Mouse (Mus musculus): ENCODE measurements around the gene Kpnb1. TPM values are rescaled to one million over a fixed set of nuclear protein-coding genes. Genes with fewer than 3 reads are reported as not detected.
"Not testable (repeated sequence)": the region's sequence is repeated elsewhere in the genome, so short reads cannot be mapped to it uniquely, and the experiment has no call there.

Kpnb1 gene
- polyA plus RNA-seq, 1 experiment: 73.2 TPM

GRCm38 (mm10) chr11:97210728-97211400, 23.2 kb upstream of the Kpnb1 start:
- Histone ChIP-seq H3K27ac (ENCODE audit: insufficient read depth, low read length) (no peak overlapping the region), H3K4me1 (ENCODE audit: control insufficient read depth, insufficient read depth, low read length) (no peaks in the 10 kb centered on the region), H3K4me3 (ENCODE audit: insufficient read depth, low read length) (no peak overlapping the region)
- TF ChIP-seq CTCF (IDR thresholded peaks at IDR 0.05; ENCODE audit: extremely low read depth, insufficient read depth, low read length) (no peak), POLR2A (IDR thresholded peaks at IDR 0.05; ENCODE audit: extremely low read depth, insufficient read depth, low read length) (no peak)

GRCm38 (mm10) chr11:97207011-97207422, 19.3 kb upstream of the Kpnb1 start:
- H3K4me1 ChIP-seq (ENCODE audit: control insufficient read depth, insufficient read depth, low read length): no peaks in the 10 kb centered on the region
- no peak overlapping the region for H3K4me3 ChIP-seq (ENCODE audit: insufficient read depth, low read length)
- TF ChIP-seq CTCF (IDR thresholded peaks at IDR 0.05; ENCODE audit: extremely low read depth, insufficient read depth, low read length) (no peak), POLR2A (IDR thresholded peaks at IDR 0.05; ENCODE audit: extremely low read depth, insufficient read depth, low read length) (no peak)
- H3K27ac ChIP-seq (ENCODE audit: insufficient read depth, low read length): no peak overlapping the region

- no peak overlapping the region for H3K4me3 ChIP-seq (ENCODE audit: insufficient read depth, low read length)
- TF ChIP-seq CTCF (IDR thresholded peaks at IDR 0.05; ENCODE audit: extremely low read depth, insufficient read depth, low read length) (no peak), POLR2A (IDR thresholded peaks at IDR 0.05; ENCODE audit: extremely low read depth, insufficient read depth, low read length) (no peak)
- H3K4me1 ChIP-seq (ENCODE audit: control insufficient read depth, insufficient read depth, low read length): no peaks in the 10 kb centered on the region
- no peak overlapping the region for H3K27ac ChIP-seq (ENCODE audit: insufficient read depth, low read length)
Measured at GRCm38 (mm10) chr11:97199519-97199918, 11.8 kb upstream of the Kpnb1 start.

GRCm38 (mm10) chr11:97198601-97199000, 10.9 kb upstream of the Kpnb1 start:
- Histone ChIP-seq H3K4me3 (ENCODE audit: insufficient read depth, low read length) (no peak overlapping the region), H3K27ac (ENCODE audit: insufficient read depth, low read length) (no peak overlapping the region), H3K4me1 (ENCODE audit: control insufficient read depth, insufficient read depth, low read length) (no peaks in the 10 kb centered on the region)
- TF ChIP-seq CTCF (IDR thresholded peaks at IDR 0.05; ENCODE audit: extremely low read depth, insufficient read depth, low read length): peak; percentile 53
- no peak for TF ChIP-seq POLR2A (IDR thresholded peaks at IDR 0.05; ENCODE audit: extremely low read depth, insufficient read depth, low read length)

GRCm38 (mm10) chr11:97197021-97197420, 9.3 kb upstream of the Kpnb1 start:
- no peak overlapping the region for H3K4me3 ChIP-seq (ENCODE audit: insufficient read depth, low read length)
- no peaks in the 10 kb centered on the region for H3K4me1 ChIP-seq (ENCODE audit: control insufficient read depth, insufficient read depth, low read length)
- TF ChIP-seq CTCF (IDR thresholded peaks at IDR 0.05; ENCODE audit: extremely low read depth, insufficient read depth, low read length): no peak
- TF ChIP-seq POLR2A (IDR thresholded peaks at IDR 0.05; ENCODE audit: extremely low read depth, insufficient read depth, low read length): no peak
- no peak overlapping the region for H3K27ac ChIP-seq (ENCODE audit: insufficient read depth, low read length)

- TF ChIP-seq CTCF (IDR thresholded peaks at IDR 0.05; ENCODE audit: extremely low read depth, insufficient read depth, low read length) (no peak), POLR2A (IDR thresholded peaks at IDR 0.05; ENCODE audit: extremely low read depth, insufficient read depth, low read length) (no peak)
- no peak overlapping the region for H3K27ac ChIP-seq (ENCODE audit: insufficient read depth, low read length)
- no peaks in the 10 kb centered on the region for H3K4me1 ChIP-seq (ENCODE audit: control insufficient read depth, insufficient read depth, low read length)
- H3K4me3 ChIP-seq (ENCODE audit: insufficient read depth, low read length): no peak overlapping the region
Measured at GRCm38 (mm10) chr11:97196541-97196940, 8.9 kb upstream of the Kpnb1 start.

- TF ChIP-seq POLR2A (IDR thresholded peaks at IDR 0.05; ENCODE audit: extremely low read depth, insufficient read depth, low read length) (no peak), CTCF (IDR thresholded peaks at IDR 0.05; ENCODE audit: extremely low read depth, insufficient read depth, low read length) (no peak)
- Histone ChIP-seq H3K27ac (ENCODE audit: insufficient read depth, low read length) (no peak overlapping the region), H3K4me1 (ENCODE audit: control insufficient read depth, insufficient read depth, low read length) (no peaks in the 10 kb centered on the region), H3K4me3 (ENCODE audit: insufficient read depth, low read length) (no peak overlapping the region)
Measured at GRCm38 (mm10) chr11:97192621-97192951, 4.9 kb upstream of the Kpnb1 start.

- no peak for TF ChIP-seq CTCF (IDR thresholded peaks at IDR 0.05; ENCODE audit: extremely low read depth, insufficient read depth, low read length)
- Histone ChIP-seq H3K4me3 (ENCODE audit: insufficient read depth, low read length) (no peak overlapping the region), H3K27ac (ENCODE audit: insufficient read depth, low read length) (no peak overlapping the region), H3K4me1 (ENCODE audit: control insufficient read depth, insufficient read depth, low read length) (no peaks in the 10 kb centered on the region)
Measured at GRCm38 (mm10) chr11:97191915-97192620, 4.4 kb upstream of the Kpnb1 start.

- H3K4me1 ChIP-seq (ENCODE audit: control insufficient read depth, insufficient read depth, low read length): no peaks in the 10 kb centered on the region
- no peak overlapping the region for H3K4me3 ChIP-seq (ENCODE audit: insufficient read depth, low read length)
- H3K27ac ChIP-seq (ENCODE audit: insufficient read depth, low read length): no peak overlapping the region
- TF ChIP-seq CTCF (IDR thresholded peaks at IDR 0.05; ENCODE audit: extremely low read depth, insufficient read depth, low read length): no peak
- no peak for TF ChIP-seq POLR2A (IDR thresholded peaks at IDR 0.05; ENCODE audit: extremely low read depth, insufficient read depth, low read length)
Measured at GRCm38 (mm10) chr11:97190992-97191391, 3.3 kb upstream of the Kpnb1 start.

GRCm38 (mm10) chr11:97189645-97190044, 2.0 kb upstream of the Kpnb1 start:
- H3K4me1 ChIP-seq (ENCODE audit: control insufficient read depth, insufficient read depth, low read length); H3K27ac ChIP-seq (ENCODE audit: insufficient read depth, low read length); H3K4me3 ChIP-seq (ENCODE audit: insufficient read depth, low read length): not testable (repeated sequence)
